ENCODE assay signal across 16 mouse cellular contexts in genomic region chr16:31327430-31327829, GRCm38 (mm10). TPM values are rescaled to one million over a fixed set of nuclear protein-coding genes. Genes with fewer than 3 reads are reported as not detected.
DNase-seq lines count a peak whose midpoint lies in the region; ATAC-seq and TF ChIP-seq lines count a peak whose summit lies in the region.
"Had no signal": no experiment of that assay in that cellular context is flagged by ENCODE, and none has a peak within 500 bp of the region (broad histone marks: within the 10 kb centered on the region; RNA-seq: fewer than 3 reads in every experiment).

No protein-coding gene starts in this region.

- H3K9ac ChIP-seq in kidney, embryonic 14.5 days (ENCODE audit: low read depth, low read length) = no peak overlapping the region
- H3K9ac ChIP-seq in midbrain, embryonic 11.5 days (ENCODE audit: low read length) = no peak overlapping the region
- H3K9ac ChIP-seq in midbrain, embryonic 15.5 days = no peak overlapping the region
- H3K9ac ChIP-seq in stomach, postnatal 0 days (ENCODE audit: low read length) = no peak overlapping the region
- H3K9ac ChIP-seq: hindbrain, embryonic 14.5 days; liver, embryonic 12.5 days; neural tube, embryonic 15.5 days had no signal

- peak overlapping the region; percentile 73 for H3K27ac ChIP-seq in kidney, embryonic 14.5 days (ENCODE audit: low read depth, low read length)
- H3K27ac ChIP-seq in midbrain, embryonic 11.5 days (ENCODE audit: low read depth, low read length) = no peak overlapping the region
- no peak overlapping the region for H3K27ac ChIP-seq in midbrain, embryonic 15.5 days
- H3K27ac ChIP-seq in stomach, postnatal 0 days (replicated peaks) = peak overlapping the region; percentile 53
- H3K27ac ChIP-seq: hindbrain, embryonic 14.5 days; liver, embryonic 12.5 days; neural tube, embryonic 15.5 days had no signal

- intact Hi-C loops in heart, postnatal 25 days (cut with DNase I) = loop anchor here (2.0 to 5.0 kb wide), 2 partner anchors 35 to 51 kb away; no protein-coding TSS in a partner anchor

- H3K36me3 ChIP-seq in kidney, embryonic 14.5 days (ENCODE audit: control insufficient read depth, insufficient read depth, low read length) = no peaks in the 10 kb centered on the region
- no peaks in the 10 kb centered on the region for H3K36me3 ChIP-seq in midbrain, embryonic 11.5 days (ENCODE audit: control insufficient read depth, insufficient read depth, low read length)
- no peaks in the 10 kb centered on the region for H3K36me3 ChIP-seq in midbrain, embryonic 15.5 days (replicated peaks)
- no peaks in the 10 kb centered on the region for H3K36me3 ChIP-seq in stomach, postnatal 0 days (ENCODE audit: control insufficient read depth, insufficient read depth, low read length)
- H3K36me3 ChIP-seq: liver, embryonic 12.5 days; neural tube, embryonic 15.5 days had no signal

- no peak for ATAC-seq in kidney, embryonic 14.5 days (ENCODE audit: low FRiP score, low TSS enrichment)
- no peak for ATAC-seq in midbrain, embryonic 11.5 days (ENCODE audit: low FRiP score)
- no peak for ATAC-seq in midbrain, embryonic 15.5 days (replicated peaks)
- no peak; the same call in 1 of the 2 replicates for ATAC-seq in stomach, postnatal 0 days (ENCODE audit: low FRiP score, low TSS enrichment)
- ATAC-seq: intestine, postnatal 0 days; liver, embryonic 12.5 days had no signal

- no peak for TF ChIP-seq CTCF in stomach, postnatal 0 days (IDR thresholded peaks at IDR 0.05; ENCODE audit: low read depth)

- no peaks in the 10 kb centered on the region for H3K27me3 ChIP-seq in kidney, embryonic 14.5 days (ENCODE audit: control insufficient read depth, insufficient read depth, low read length)
- H3K27me3 ChIP-seq in midbrain, embryonic 11.5 days (ENCODE audit: control insufficient read depth, insufficient read depth, low read length) = no peaks in the 10 kb centered on the region
- H3K27me3 ChIP-seq in midbrain, embryonic 15.5 days (replicated peaks) = no peaks in the 10 kb centered on the region
- H3K27me3 ChIP-seq in stomach, postnatal 0 days (ENCODE audit: control insufficient read depth, insufficient read depth, low read length) = no peaks in the 10 kb centered on the region
- H3K27me3 ChIP-seq: liver, embryonic 12.5 days; neural tube, embryonic 15.5 days had no signal

- TF ChIP-seq EP300 in stomach, postnatal 0 days (optimal IDR thresholded peaks at IDR 0.05) = no peak

- H3K4me2 ChIP-seq in kidney, embryonic 14.5 days (replicated peaks; ENCODE audit: low read depth, low read length) = no peak overlapping the region
- H3K4me2 ChIP-seq in midbrain, embryonic 11.5 days = no peak overlapping the region
- H3K4me2 ChIP-seq in midbrain, embryonic 15.5 days = no peak overlapping the region
- no peak overlapping the region for H3K4me2 ChIP-seq in stomach, postnatal 0 days (replicated peaks; ENCODE audit: low read depth)
- H3K4me2 ChIP-seq: hindbrain, embryonic 14.5 days; liver, embryonic 12.5 days; neural tube, embryonic 15.5 days had no signal

- no peaks in the 10 kb centered on the region for H3K9me3 ChIP-seq in kidney, embryonic 14.5 days (ENCODE audit: control insufficient read depth, low read length)
- no peaks in the 10 kb centered on the region for H3K9me3 ChIP-seq in midbrain, embryonic 11.5 days (ENCODE audit: control insufficient read depth, low read length)
- H3K9me3 ChIP-seq in midbrain, embryonic 15.5 days = no peaks in the 10 kb centered on the region
- no peaks in the 10 kb centered on the region for H3K9me3 ChIP-seq in stomach, postnatal 0 days (ENCODE audit: control insufficient read depth, low read length)
- H3K9me3 ChIP-seq: liver, embryonic 12.5 days; megakaryocyte, embryonic 14.5 days; neural tube, embryonic 15.5 days had no signal

- peaks cover 14% of the 10 kb centered on the region; the same call in 1 of the 2 replicates for H3K4me1 ChIP-seq in kidney, embryonic 14.5 days (ENCODE audit: control insufficient read depth, insufficient read depth, low read length)
- H3K4me1 ChIP-seq in midbrain, embryonic 11.5 days (ENCODE audit: control insufficient read depth, insufficient read depth, low read length) = no peaks in the 10 kb centered on the region
- H3K4me1 ChIP-seq in midbrain, embryonic 15.5 days = no peaks in the 10 kb centered on the region
- no peaks in the 10 kb centered on the region for H3K4me1 ChIP-seq in stomach, postnatal 0 days (replicated peaks; ENCODE audit: control insufficient read depth, insufficient read depth)
- H3K4me1 ChIP-seq: liver, embryonic 12.5 days; neural tube, embryonic 15.5 days had no signal

- 65% methylated on average over 8 of the region's 8 CpGs for WGBS in kidney, embryonic 14.5 days
- 83% methylated on average over 8 of the region's 8 CpGs for WGBS in midbrain, embryonic 11.5 days
- 78% methylated on average over 8 of the region's 8 CpGs for WGBS in midbrain, embryonic 15.5 days
- WGBS in stomach, postnatal 0 days = 53% methylated on average over 8 of the region's 8 CpGs

- peak; percentile 20 to 46 for DNase-seq in heart, adult 18-20 months
- DNase-seq in heart, postnatal 25 days (ENCODE audit: low spot score) = no peak
- DNase-seq in kidney, postnatal 25 days = no peak
- peak; percentile 47 for DNase-seq in midbrain, embryonic 11.5 days (ENCODE audit: low spot score, missing footprints)
- DNase-seq in stomach, postnatal 0 days (ENCODE audit: low spot score) = no peak
- no peak for DNase-seq in neural tube, embryonic 10.5 days (ENCODE audit: extremely low spot score, low spot score)
- DNase-seq: cerebellum, adult 11 months; cerebellum, postnatal 36 days; retina, postnatal 1 day had no signal

- no peak overlapping the region for H3K4me3 ChIP-seq in kidney, embryonic 14.5 days (ENCODE audit: low read length)
- H3K4me3 ChIP-seq in midbrain, embryonic 11.5 days (ENCODE audit: low read depth, low read length) = no peak overlapping the region
- no peak overlapping the region for H3K4me3 ChIP-seq in midbrain, embryonic 15.5 days
- H3K4me3 ChIP-seq in stomach, postnatal 0 days (ENCODE audit: low read depth, low read length) = no peak overlapping the region
- H3K4me3 ChIP-seq: liver, embryonic 12.5 days; megakaryocyte, embryonic 14.5 days; neural tube, embryonic 15.5 days had no signal

RNA-seq across cellular contexts. Expression of gene Apod, which starts 12.8 kb away (rescaled TPM):
- total RNA-seq in heart, adult 18-20 months (2021) = 1 to 10 TPM; 5.5 to 6.8 TPM
- total RNA-seq in heart, postnatal 25 days (2021) = 1 to 10 TPM; 2.6 to 2.9 TPM
- polyA plus RNA-seq in kidney, embryonic 14.5 days (2014; fragmentation: Nextera tagmentation; extraction: Ambion mirVana) = 0.47 TPM in 2 replicates
- polyA plus RNA-seq in midbrain, embryonic 11.5 days (2014; fragmentation: Nextera tagmentation; extraction: Ambion mirVana) = 49.9 and 55.1 TPM in 2 replicates
- 93.2 and 105 TPM in 2 replicates for polyA plus RNA-seq in midbrain, embryonic 15.5 days (2015; fragmentation: Nextera tagmentation; extraction: Ambion mirVana)
- 1.0 TPM in 2 replicates for polyA plus RNA-seq in stomach, postnatal 0 days (2015; fragmentation: Nextera tagmentation; extraction: Ambion mirVana)
- polyA plus RNA-seq: liver, embryonic 12.5 days had no signal

RNA-seq across cellular contexts. Expression of gene Ppp1r2, which starts 52.4 kb away (rescaled TPM):
- 10 to 100 TPM; 77.5 to 85.2 TPM for total RNA-seq in heart, adult 18-20 months (2021)
- total RNA-seq in heart, postnatal 25 days (2021) = 10 to 100 TPM; 80.7 to 84.4 TPM
- polyA plus RNA-seq in kidney, embryonic 14.5 days (2014; fragmentation: Nextera tagmentation; extraction: Ambion mirVana) = 77.0 and 98.6 TPM in 2 replicates
- polyA plus RNA-seq in midbrain, embryonic 11.5 days (2014; fragmentation: Nextera tagmentation; extraction: Ambion mirVana) = 109 and 114 TPM in 2 replicates
- polyA plus RNA-seq in midbrain, embryonic 15.5 days (2015; fragmentation: Nextera tagmentation; extraction: Ambion mirVana) = 84.6 and 91.6 TPM in 2 replicates
- polyA plus RNA-seq in stomach, postnatal 0 days (2015; fragmentation: Nextera tagmentation; extraction: Ambion mirVana) = 92.8 and 99.7 TPM in 2 replicates

Comparison
In these comparisons a context has a peak if more than half of its experiments do, and no peak if none do; other contexts are left out.
1. DNase-seq: peak in heart, adult 18-20 months (2 of 2) and midbrain, embryonic 11.5 days (single experiment); none in heart, postnatal 25 days (single experiment), kidney, postnatal 25 days (0 of 2), stomach, postnatal 0 days (single experiment) and neural tube, embryonic 10.5 days (single experiment).
2. H3K27ac ChIP-seq: peak in kidney, embryonic 14.5 days (single experiment) and stomach, postnatal 0 days (single experiment); none in midbrain, embryonic 11.5 days (single experiment) and midbrain, embryonic 15.5 days (single experiment).
3. RNA of gene Apod, which starts 12.8 kb away (polyA plus RNA-seq): 93.2 to 105 TPM in midbrain, embryonic 15.5 days and 49.9 to 55.1 TPM in midbrain, embryonic 11.5 days; 1.0 TPM in stomach, postnatal 0 days and 0.47 TPM in kidney, embryonic 14.5 days; every median in the first group is over 10 times any median in the second.